Mouse (Mus musculus): Measurements from ENCODE around the gene Spx. TPM values are rescaled to one million over a fixed set of nuclear protein-coding genes. Genes with fewer than 3 reads are reported as not detected.

Gene Spx
- polyA plus RNA-seq, 1 experiment from 2014 or later = 0.78 TPM

DNA sequence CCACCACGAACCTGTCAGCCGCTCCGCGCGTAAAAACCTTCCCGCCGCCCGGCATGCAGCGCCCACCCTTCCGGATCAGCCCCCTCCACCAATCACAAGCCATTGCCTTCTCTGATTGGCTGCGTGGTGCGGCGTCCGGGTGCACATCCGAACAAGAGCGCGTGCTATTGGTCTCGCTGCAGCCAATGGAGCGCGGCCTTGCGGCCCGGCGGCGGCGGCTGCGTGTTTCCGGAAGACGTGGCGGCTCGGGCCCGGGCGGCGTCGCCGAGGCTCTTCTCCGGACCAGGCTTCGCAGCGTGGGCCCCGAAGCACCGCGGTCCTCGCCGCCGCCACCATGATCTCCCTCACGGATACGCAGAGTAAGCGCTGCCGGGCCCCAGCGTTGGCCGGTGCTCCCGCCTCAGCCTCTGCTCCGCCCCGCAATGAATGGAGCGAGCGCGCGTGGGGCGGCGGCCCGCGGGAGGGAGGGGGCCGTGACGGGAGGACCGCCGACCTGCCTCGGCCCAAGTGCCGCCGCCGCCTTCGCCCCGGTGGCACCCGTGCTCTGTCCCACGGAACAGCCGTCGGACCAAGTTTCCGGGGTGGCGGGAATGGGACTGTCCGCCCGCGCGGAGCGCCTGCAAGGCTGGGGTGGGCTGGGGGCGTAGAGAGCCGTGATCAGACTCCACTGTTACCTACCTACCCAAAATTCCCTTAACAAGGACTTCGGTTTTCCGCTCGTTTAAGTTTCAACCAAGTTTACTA is 26.1 kb upstream of the Spx start, which contains the start of the genes Recql and Golt1b:
Recql (minus strand) TSS at position 77 of the 744 bp plus-strand sequence.
Golt1b (plus strand) TSS at position 211 of the 744 bp plus-strand sequence.
- Histone ChIP-seq H3K4me3 (peak within 1 kb of the TSS; percentile 99), H3K27ac (replicated peaks) (no peak within 1 kb of the TSS; the same call in 1 of the 2 replicates), H3K9me3 (no peaks in the 10 kb centered on the region), H3K27me3 (no peaks in the 10 kb centered on the region), H3K9ac (peak within 1 kb of the TSS; percentile 92), H3K36me3 (no peaks in the 10 kb centered on the region), H3K4me2 (peak within 1 kb of the TSS; percentile 81), H3K4me1 (replicated peaks) (peaks cover 24% of the 10 kb centered on the region)
- under 1% methylated on average over 71 of the region's 87 CpGs for WGBS
- ATAC-seq (ENCODE audit: low read depth) = peak; percentile 100

DNA sequence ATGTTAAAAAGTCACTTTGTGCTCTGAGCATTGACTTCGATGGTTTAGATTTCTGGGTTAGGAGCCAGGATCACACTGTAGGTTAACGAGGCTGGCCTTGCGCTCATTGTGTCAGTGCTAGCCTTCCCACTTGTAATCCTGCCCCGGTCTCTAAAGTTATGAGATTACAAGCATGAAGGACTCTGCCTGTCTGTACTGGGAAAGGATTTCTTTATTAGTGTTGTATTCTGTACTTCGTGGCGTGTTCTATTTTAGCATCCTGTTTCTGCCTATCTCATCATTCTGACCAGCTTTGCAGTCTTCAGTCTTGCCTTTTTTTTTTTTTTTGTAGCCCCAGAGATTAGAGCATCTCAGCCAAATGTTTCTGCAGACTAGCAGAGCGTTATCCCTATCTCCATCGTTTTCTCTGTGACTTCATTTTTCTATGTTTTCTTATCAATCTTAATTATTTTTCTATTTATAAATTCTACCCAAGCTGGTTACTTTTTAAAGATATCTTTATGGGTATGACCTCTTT is 25.4 kb upstream of the Spx start:
- no peak for ATAC-seq (ENCODE audit: low read depth)
- no peaks in the 10 kb centered on the region; the same call in 1 of the 2 replicates for H3K36me3 ChIP-seq
- peak overlapping the region; percentile 81 for H3K4me2 ChIP-seq
- H3K9me3 ChIP-seq = no peaks in the 10 kb centered on the region
- H3K27me3 ChIP-seq = no peaks in the 10 kb centered on the region
- peaks cover 24% of the 10 kb centered on the region for H3K4me1 ChIP-seq (replicated peaks)
- no peak overlapping the region for H3K27ac ChIP-seq (replicated peaks)
- H3K4me3 ChIP-seq = peak overlapping the region; percentile 99
- 28% methylated on average over 8 of the region's 8 CpGs for WGBS
- peak overlapping the region; percentile 92 for H3K9ac ChIP-seq

DNA sequence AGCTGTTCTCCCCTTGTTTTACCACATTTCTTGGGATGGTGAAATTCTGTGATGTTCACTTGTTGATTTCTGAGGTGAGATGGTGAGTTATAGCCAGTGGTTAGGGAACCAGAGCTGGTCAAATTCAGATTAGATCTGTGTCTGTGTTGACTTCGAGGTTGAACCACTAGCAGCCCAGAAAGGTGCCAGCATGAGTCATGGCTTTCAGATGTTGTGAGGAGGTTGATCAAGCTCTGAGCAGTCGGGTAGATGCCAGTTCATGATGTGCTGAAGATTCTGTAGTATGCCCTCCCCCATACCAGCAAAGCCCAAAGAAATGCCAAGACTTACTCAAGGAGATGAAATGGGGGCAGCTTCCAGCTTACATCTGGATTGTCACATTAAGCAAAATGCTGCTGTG is 24.1 kb upstream of the Spx start:
- Histone ChIP-seq H3K4me1 (replicated peaks) (peaks cover 24% of the 10 kb centered on the region), H3K4me3 (no peak overlapping the region), H3K9ac (no peak overlapping the region), H3K36me3 (peaks cover 12% of the 10 kb centered on the region), H3K27me3 (no peaks in the 10 kb centered on the region), H3K4me2 (no peak overlapping the region), H3K27ac (replicated peaks) (no peak overlapping the region), H3K9me3 (no peaks in the 10 kb centered on the region)
- no peak for ATAC-seq (ENCODE audit: low read depth)
- WGBS = 96% methylated on average over 2 of the region's 2 CpGs

DNA sequence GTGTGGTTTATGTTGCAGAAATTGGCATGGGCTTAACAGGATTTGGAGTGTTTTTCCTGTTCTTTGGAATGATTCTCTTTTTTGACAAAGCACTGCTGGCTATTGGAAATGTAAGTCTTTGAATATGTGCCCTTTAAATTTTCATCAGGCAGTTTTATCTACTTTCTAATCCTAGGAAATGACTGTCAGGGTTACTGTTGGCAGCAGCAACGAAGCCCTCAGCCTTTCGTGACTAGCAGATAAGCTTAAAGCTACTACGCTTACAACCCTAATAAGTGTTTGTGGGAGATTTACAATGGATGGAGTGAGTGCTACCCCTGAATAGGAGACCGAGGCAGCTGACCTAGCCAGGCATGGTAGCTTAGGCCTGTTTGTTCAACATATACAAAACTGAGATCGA is 20.9 kb upstream of the Spx start:
- Histone ChIP-seq H3K9me3 (no peaks in the 10 kb centered on the region), H3K36me3 (peaks cover 37% of the 10 kb centered on the region), H3K4me2 (no peak overlapping the region), H3K9ac (no peak overlapping the region), H3K27me3 (no peaks in the 10 kb centered on the region), H3K4me3 (no peak overlapping the region), H3K27ac (replicated peaks) (no peak overlapping the region), H3K4me1 (replicated peaks) (peaks cover 18% of the 10 kb centered on the region)
- ATAC-seq (ENCODE audit: low read depth) = no peak
- WGBS = 92% methylated on average over 5 of the region's 5 CpGs

DNA sequence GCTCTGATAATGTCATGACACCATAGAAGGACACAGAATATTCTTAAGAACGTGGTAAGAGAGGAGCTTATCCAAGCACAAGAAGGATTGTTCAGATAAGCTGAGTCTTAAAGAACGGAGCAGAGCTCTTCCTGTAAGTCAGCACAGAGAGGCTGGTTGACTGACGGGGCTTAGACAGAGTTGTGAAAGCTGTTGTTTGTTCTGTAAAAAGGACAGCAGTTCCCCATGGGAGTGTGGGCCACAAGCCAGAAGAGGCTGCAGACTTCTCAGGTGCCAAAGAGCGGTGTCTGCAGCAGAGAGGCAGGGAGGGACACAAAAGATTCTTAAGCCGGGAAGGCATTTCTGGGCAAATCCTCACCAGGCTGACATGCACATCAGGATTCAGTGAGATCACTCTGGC is 18.6 kb upstream of the Spx start:
- 92% methylated on average over 5 of the region's 5 CpGs for WGBS
- Histone ChIP-seq H3K4me2 (no peak overlapping the region), H3K4me1 (replicated peaks) (no peaks in the 10 kb centered on the region), H3K36me3 (peaks cover 37% of the 10 kb centered on the region), H3K4me3 (no peak overlapping the region), H3K27ac (replicated peaks) (no peak overlapping the region), H3K9me3 (no peaks in the 10 kb centered on the region), H3K9ac (no peak overlapping the region), H3K27me3 (no peaks in the 10 kb centered on the region)
- ATAC-seq (ENCODE audit: low read depth) = no peak

DNA sequence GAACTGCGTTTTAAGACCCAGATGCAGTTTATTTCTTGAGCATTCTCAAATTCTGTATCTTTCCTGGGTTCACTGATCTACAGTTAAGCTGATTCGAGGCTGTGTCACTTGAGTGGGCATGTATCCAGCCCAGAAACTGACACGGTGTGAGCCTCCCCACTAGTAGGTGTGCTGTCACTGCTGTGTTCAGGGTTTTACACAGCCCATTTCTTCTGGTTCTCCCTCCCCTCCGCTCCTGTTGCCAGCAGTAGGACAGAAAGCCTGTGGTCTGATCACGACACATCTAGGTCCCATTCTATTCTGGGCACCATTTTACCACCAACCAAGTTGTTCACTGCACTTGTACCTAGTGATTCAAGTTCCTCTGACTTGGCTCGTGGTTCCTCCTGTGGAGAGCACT is 17.5 kb upstream of the Spx start:
- 93% methylated on average over 6 of the region's 6 CpGs for WGBS
- Histone ChIP-seq H3K36me3 (peaks cover 45% of the 10 kb centered on the region), H3K27me3 (no peaks in the 10 kb centered on the region), H3K4me2 (no peak overlapping the region), H3K9ac (no peak overlapping the region), H3K4me1 (replicated peaks) (no peaks in the 10 kb centered on the region), H3K27ac (replicated peaks) (no peak overlapping the region), H3K4me3 (no peak overlapping the region), H3K9me3 (no peaks in the 10 kb centered on the region)
- no peak for ATAC-seq (ENCODE audit: low read depth)

DNA sequence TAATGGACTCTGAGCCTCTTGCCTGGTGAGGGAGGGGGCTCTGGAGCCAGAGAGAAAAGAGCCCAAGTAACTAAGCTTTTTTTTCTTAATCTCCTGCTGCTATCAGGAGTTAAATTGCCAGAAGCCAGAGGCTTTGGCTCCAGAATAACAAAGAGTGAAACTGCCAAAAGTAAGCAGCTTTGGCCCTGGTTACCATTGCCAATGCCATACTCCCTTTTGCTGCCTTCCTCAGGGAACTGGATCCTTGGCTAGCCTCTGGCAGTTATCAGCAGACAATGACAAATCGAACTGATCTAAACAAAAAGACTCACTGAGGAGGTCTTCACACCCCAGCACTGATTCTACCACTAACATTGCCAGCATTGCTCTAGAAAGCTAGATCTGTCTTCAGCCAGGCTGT is 2.1 kb upstream of the Spx start:
- Histone ChIP-seq H3K9me3 (no peaks in the 10 kb centered on the region), H3K36me3 (no peaks in the 10 kb centered on the region), H3K9ac (no peak overlapping the region), H3K4me1 (replicated peaks) (peaks cover 7% of the 10 kb centered on the region), H3K4me2 (no peak overlapping the region), H3K4me3 (no peak overlapping the region), H3K27me3 (peaks cover 45% of the 10 kb centered on the region), H3K27ac (replicated peaks) (no peak overlapping the region)
- ATAC-seq (ENCODE audit: low read depth) = no peak
- 22% methylated on average over 1 of the region's 1 CpGs for WGBS

DNA sequence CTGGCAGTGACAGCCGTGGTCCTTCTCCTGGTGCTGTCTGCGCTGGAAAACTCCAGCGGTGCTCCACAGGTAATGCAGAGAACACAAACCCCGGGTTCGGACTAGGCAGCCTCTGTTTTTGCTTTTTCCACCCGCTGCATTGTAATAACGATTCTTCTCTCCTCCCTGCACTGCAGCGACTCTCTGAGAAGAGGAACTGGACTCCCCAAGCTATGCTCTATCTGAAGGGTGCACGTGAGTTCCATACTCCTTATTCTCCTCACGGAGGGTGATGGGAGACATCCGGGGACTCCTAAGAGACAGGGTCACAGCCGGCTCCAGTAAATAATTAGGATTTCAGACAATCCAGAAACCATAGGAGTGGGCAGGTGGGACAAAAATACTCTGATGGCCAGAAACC is 604 bp downstream of the Spx start:
- peaks cover 47% of the 10 kb centered on the region for H3K27me3 ChIP-seq
- peak overlapping the region; percentile 34; the same call in 1 of the 2 replicates for H3K4me3 ChIP-seq
- H3K4me2 ChIP-seq = peak overlapping the region; percentile 57; the same call in 1 of the 2 replicates
- H3K9ac ChIP-seq = no peak overlapping the region
- 11% methylated on average over 12 of the region's 12 CpGs for WGBS
- no peak; the same call in 1 of the 2 replicates for ATAC-seq (ENCODE audit: low read depth)
- peaks cover 6% of the 10 kb centered on the region; the same call in 1 of the 2 replicates for H3K36me3 ChIP-seq
- no peak overlapping the region for H3K27ac ChIP-seq (replicated peaks)
- peaks cover 7% of the 10 kb centered on the region for H3K4me1 ChIP-seq (replicated peaks)
- no peaks in the 10 kb centered on the region for H3K9me3 ChIP-seq

DNA sequence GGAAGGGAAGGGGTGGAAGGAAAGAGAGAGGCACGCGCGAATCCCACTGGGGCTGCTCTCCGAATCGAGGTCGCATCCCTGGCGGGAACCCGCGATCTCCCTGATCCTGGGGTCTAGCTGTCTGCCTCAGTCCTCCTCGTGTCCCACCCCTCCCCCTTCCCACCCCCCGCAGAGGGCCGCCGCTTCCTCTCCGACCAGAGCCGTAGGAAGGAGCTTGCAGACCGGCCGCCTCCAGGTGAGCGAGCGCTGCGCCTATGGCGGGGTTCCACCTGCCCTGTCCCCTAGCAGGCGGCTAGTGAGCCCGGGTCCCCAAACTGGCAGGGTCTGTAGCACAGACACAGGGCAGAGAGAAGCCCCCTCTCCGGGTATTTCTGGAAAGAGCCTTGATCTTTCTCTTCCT is 1.4 kb downstream of the Spx start:
- peaks cover 6% of the 10 kb centered on the region; the same call in 1 of the 2 replicates for H3K36me3 ChIP-seq
- H3K4me2 ChIP-seq = peak overlapping the region; percentile 57
- peak overlapping the region; percentile 59 for H3K9ac ChIP-seq
- peak; percentile 43 for ATAC-seq (ENCODE audit: low read depth)
- H3K27ac ChIP-seq (replicated peaks) = no peak overlapping the region
- peaks cover 7% of the 10 kb centered on the region for H3K4me1 ChIP-seq (replicated peaks)
- H3K27me3 ChIP-seq = peaks cover 47% of the 10 kb centered on the region
- peak overlapping the region; percentile 34 for H3K4me3 ChIP-seq
- no peaks in the 10 kb centered on the region for H3K9me3 ChIP-seq
- 3% methylated on average over 24 of the region's 24 CpGs for WGBS

DNA sequence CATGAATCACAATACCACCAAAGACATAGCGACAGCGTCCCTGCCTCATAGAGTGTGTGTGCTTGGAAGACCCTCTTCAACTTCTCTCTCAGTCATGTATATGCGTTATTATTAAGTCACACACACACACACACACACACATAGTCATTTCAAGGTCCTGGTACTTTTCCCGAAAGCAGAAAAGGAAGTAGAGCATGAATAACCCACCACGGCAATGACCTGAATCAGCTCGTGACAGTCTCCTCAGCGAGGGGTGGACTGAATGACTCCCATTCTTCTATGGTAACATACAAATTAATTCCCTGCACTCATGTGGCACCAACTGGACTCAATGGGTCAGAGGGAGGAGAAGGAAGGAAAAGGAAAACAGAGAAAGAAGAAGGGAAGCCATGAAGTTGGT is 11.7 kb downstream of the Spx start:
- H3K4me3 ChIP-seq = no peak overlapping the region
- no peak overlapping the region for H3K27ac ChIP-seq (replicated peaks)
- H3K9me3 ChIP-seq = no peaks in the 10 kb centered on the region
- H3K4me2 ChIP-seq = no peak overlapping the region
- 72% methylated on average over 7 of the region's 7 CpGs for WGBS
- no peak for ATAC-seq (ENCODE audit: low read depth)
- no peaks in the 10 kb centered on the region for H3K4me1 ChIP-seq (replicated peaks)
- H3K36me3 ChIP-seq = no peaks in the 10 kb centered on the region
- no peak overlapping the region for H3K9ac ChIP-seq
- no peaks in the 10 kb centered on the region for H3K27me3 ChIP-seq

DNA sequence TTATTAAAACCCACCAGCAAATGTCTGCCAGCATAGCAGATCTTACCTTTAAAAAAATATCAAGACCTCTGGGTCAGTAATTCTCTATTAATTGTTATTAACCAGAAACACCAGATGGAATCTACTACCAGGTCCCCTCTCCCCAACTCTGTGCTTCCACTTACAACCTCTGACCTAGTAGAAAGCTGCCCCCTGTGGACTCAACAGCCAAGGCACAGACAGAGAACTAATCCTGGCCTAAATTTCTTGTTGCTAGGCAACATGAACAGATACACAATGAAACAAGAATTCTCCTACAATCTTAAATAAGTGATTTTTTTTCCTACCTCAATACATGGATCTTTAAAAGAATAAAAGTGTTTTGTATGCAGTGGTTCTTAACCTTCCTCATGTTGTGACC is 15.8 kb downstream of the Spx start:
- no peaks in the 10 kb centered on the region for H3K27me3 ChIP-seq
- H3K4me2 ChIP-seq = no peak overlapping the region
- no peaks in the 10 kb centered on the region for H3K9me3 ChIP-seq
- no peak overlapping the region for H3K27ac ChIP-seq (replicated peaks)
- ATAC-seq (ENCODE audit: low read depth) = no peak
- no peaks in the 10 kb centered on the region for H3K36me3 ChIP-seq
- H3K4me1 ChIP-seq (replicated peaks) = no peaks in the 10 kb centered on the region
- H3K9ac ChIP-seq = no peak overlapping the region
- no peak overlapping the region for H3K4me3 ChIP-seq

DNA sequence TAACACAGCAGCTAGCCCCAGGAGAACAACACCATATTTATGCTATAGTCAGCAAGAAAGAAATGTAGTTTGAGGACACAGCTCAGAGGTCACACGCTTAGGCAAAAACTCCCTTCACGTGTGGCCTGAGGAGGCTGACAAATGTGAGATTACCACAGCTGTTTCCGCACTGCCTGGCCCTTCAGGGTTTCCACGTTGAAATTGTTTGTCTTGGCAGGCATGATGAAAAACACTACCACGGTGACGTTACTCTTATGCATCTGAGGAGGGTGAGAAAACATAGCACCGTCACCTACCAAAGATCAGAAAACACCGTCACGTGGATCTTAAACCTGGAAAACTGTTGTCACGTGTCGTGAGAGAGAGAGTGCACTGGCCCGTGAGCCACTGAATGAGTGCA is 38.1 kb downstream of the Spx start:
- no peak overlapping the region for H3K9ac ChIP-seq
- no peak for ATAC-seq (ENCODE audit: low read depth)
- no peak overlapping the region for H3K4me3 ChIP-seq
- H3K9me3 ChIP-seq = no peaks in the 10 kb centered on the region
- H3K27ac ChIP-seq (replicated peaks) = no peak overlapping the region
- WGBS = 79% methylated on average over 12 of the region's 12 CpGs
- H3K27me3 ChIP-seq = no peaks in the 10 kb centered on the region
- H3K36me3 ChIP-seq = no peaks in the 10 kb centered on the region
- no peaks in the 10 kb centered on the region for H3K4me1 ChIP-seq (replicated peaks)
- no peak overlapping the region for H3K4me2 ChIP-seq

All from neural tube, embryonic 13.5 days (tissue).